Mouse (Mus musculus): ENCODE data around the gene Phip. TPM values are rescaled to one million over a fixed set of nuclear protein-coding genes. Genes with fewer than 3 reads are reported as not detected.

Phip gene
- polyA plus RNA-seq, 1 experiment from 2014 or later: 71.1 TPM

- Histone ChIP-seq H3K4me1 (replicated peaks; ENCODE audit: control insufficient read depth, insufficient read depth, low read length) (peaks cover 9% of the 10 kb centered on the region), H3K9me3 (ENCODE audit: control insufficient read depth, low read length) (no peaks in the 10 kb centered on the region), H3K9ac (ENCODE audit: low read length) (peak overlapping the region; percentile 97), H3K4me3 (ENCODE audit: low read depth, low read length) (peak overlapping the region; percentile 90), H3K36me3 (ENCODE audit: control insufficient read depth, insufficient read depth, low read length) (no peaks in the 10 kb centered on the region), H3K27me3 (replicated peaks; ENCODE audit: control insufficient read depth, insufficient read depth, low read length) (no peaks in the 10 kb centered on the region), H3K27ac (ENCODE audit: low read depth) (peak overlapping the region; percentile 96), H3K4me2 (ENCODE audit: low read length) (peak overlapping the region; percentile 80)
- no peak for DNase-seq (ENCODE audit: low spot score)
- under 1% methylated on average over 35 of the region's 61 CpGs for WGBS
- peak; percentile 70 for ATAC-seq (replicated peaks; ENCODE audit: low FRiP score, low TSS enrichment, low read depth)
Measured at GRCm38 (mm10) chr9:82974962-82975341, 364 bp downstream of the Phip start.

GRCm38 (mm10) chr9:82974187-82974861, 992 bp downstream of the Phip start:
- peak overlapping the region; percentile 90 for H3K4me3 ChIP-seq (ENCODE audit: low read depth, low read length)
- H3K9ac ChIP-seq (ENCODE audit: low read length): peak overlapping the region; percentile 97
- under 1% methylated on average over 63 of the region's 75 CpGs for WGBS
- peak overlapping the region; percentile 96 for H3K27ac ChIP-seq (ENCODE audit: low read depth)
- no peaks in the 10 kb centered on the region for H3K36me3 ChIP-seq (ENCODE audit: control insufficient read depth, insufficient read depth, low read length)
- DNase-seq (ENCODE audit: low spot score) (peak; percentile 94), ATAC-seq (replicated peaks; ENCODE audit: low FRiP score, low TSS enrichment, low read depth) (peak; percentile 83)
- peak overlapping the region; percentile 80 for H3K4me2 ChIP-seq (ENCODE audit: low read length)
- H3K27me3 ChIP-seq (replicated peaks; ENCODE audit: control insufficient read depth, insufficient read depth, low read length): no peaks in the 10 kb centered on the region
- H3K9me3 ChIP-seq (ENCODE audit: control insufficient read depth, low read length): no peaks in the 10 kb centered on the region
- peaks cover 9% of the 10 kb centered on the region for H3K4me1 ChIP-seq (replicated peaks; ENCODE audit: control insufficient read depth, insufficient read depth, low read length)

GRCm38 (mm10) chr9:82973321-82973892, 1.9 kb downstream of the Phip start:
- H3K27ac ChIP-seq (ENCODE audit: low read depth): peak overlapping the region; percentile 96
- H3K4me2 ChIP-seq (ENCODE audit: low read length): peak overlapping the region; percentile 80
- no peaks in the 10 kb centered on the region for H3K36me3 ChIP-seq (ENCODE audit: control insufficient read depth, insufficient read depth, low read length)
- H3K27me3 ChIP-seq (replicated peaks; ENCODE audit: control insufficient read depth, insufficient read depth, low read length): no peaks in the 10 kb centered on the region
- H3K9ac ChIP-seq (ENCODE audit: low read length): peak overlapping the region; percentile 97
- DNase-seq (ENCODE audit: low spot score): peak; percentile 53
- WGBS: 11% methylated on average over 8 of the region's 8 CpGs
- ATAC-seq (replicated peaks; ENCODE audit: low FRiP score, low TSS enrichment, low read depth): no peak
- no peaks in the 10 kb centered on the region for H3K9me3 ChIP-seq (ENCODE audit: control insufficient read depth, low read length)
- H3K4me1 ChIP-seq (replicated peaks; ENCODE audit: control insufficient read depth, insufficient read depth, low read length): peaks cover 9% of the 10 kb centered on the region
- H3K4me3 ChIP-seq (ENCODE audit: low read depth, low read length): peak overlapping the region; percentile 90

GRCm38 (mm10) chr9:82971433-82971832, 3.9 kb downstream of the Phip start:
- WGBS: 59% methylated on average over 1 of the region's 1 CpGs
- peaks cover 6% of the 10 kb centered on the region for H3K4me1 ChIP-seq (replicated peaks; ENCODE audit: control insufficient read depth, insufficient read depth, low read length)
- no peak overlapping the region for H3K9ac ChIP-seq (ENCODE audit: low read length)
- DNase-seq (ENCODE audit: low spot score) (no peak), ATAC-seq (replicated peaks; ENCODE audit: low FRiP score, low TSS enrichment, low read depth) (no peak)
- no peaks in the 10 kb centered on the region for H3K36me3 ChIP-seq (ENCODE audit: control insufficient read depth, insufficient read depth, low read length)
- no peak overlapping the region for H3K4me2 ChIP-seq (ENCODE audit: low read length)
- no peaks in the 10 kb centered on the region for H3K9me3 ChIP-seq (ENCODE audit: control insufficient read depth, low read length)
- no peak overlapping the region for H3K27ac ChIP-seq (ENCODE audit: low read depth)
- no peak overlapping the region for H3K4me3 ChIP-seq (ENCODE audit: low read depth, low read length)
- H3K27me3 ChIP-seq (replicated peaks; ENCODE audit: control insufficient read depth, insufficient read depth, low read length): no peaks in the 10 kb centered on the region

GRCm38 (mm10) chr9:82967076-82967621, 8.2 kb downstream of the Phip start:
- Histone ChIP-seq H3K4me3 (ENCODE audit: low read depth, low read length) (no peak overlapping the region), H3K27me3 (replicated peaks; ENCODE audit: control insufficient read depth, insufficient read depth, low read length) (no peaks in the 10 kb centered on the region), H3K27ac (ENCODE audit: low read depth) (no peak overlapping the region), H3K36me3 (ENCODE audit: control insufficient read depth, insufficient read depth, low read length) (peaks cover 18% of the 10 kb centered on the region), H3K4me2 (ENCODE audit: low read length) (no peak overlapping the region), H3K9ac (ENCODE audit: low read length) (no peak overlapping the region), H3K9me3 (ENCODE audit: control insufficient read depth, low read length) (no peaks in the 10 kb centered on the region), H3K4me1 (replicated peaks; ENCODE audit: control insufficient read depth, insufficient read depth, low read length) (0 out of 2 replicates have a peak, but pooled peaks cover 2% of the 10 kb centered on the region)
- DNase-seq (ENCODE audit: low spot score) (no peak), ATAC-seq (replicated peaks; ENCODE audit: low FRiP score, low TSS enrichment, low read depth) (no peak)
- 79% methylated on average over 8 of the region's 8 CpGs for WGBS

- WGBS: 90% methylated on average over 4 of the region's 4 CpGs
- Histone ChIP-seq H3K9me3 (ENCODE audit: control insufficient read depth, low read length) (no peaks in the 10 kb centered on the region), H3K27ac (ENCODE audit: low read depth) (no peak overlapping the region), H3K4me3 (ENCODE audit: low read depth, low read length) (no peak overlapping the region), H3K36me3 (ENCODE audit: control insufficient read depth, insufficient read depth, low read length) (peaks cover 29% of the 10 kb centered on the region), H3K9ac (ENCODE audit: low read length) (no peak overlapping the region), H3K4me2 (ENCODE audit: low read length) (no peak overlapping the region), H3K27me3 (replicated peaks; ENCODE audit: control insufficient read depth, insufficient read depth, low read length) (no peaks in the 10 kb centered on the region), H3K4me1 (replicated peaks; ENCODE audit: control insufficient read depth, insufficient read depth, low read length) (no peaks in the 10 kb centered on the region)
- no peak for DNase-seq (ENCODE audit: low spot score)
- ATAC-seq (replicated peaks; ENCODE audit: low FRiP score, low TSS enrichment, low read depth): no peak
Measured at GRCm38 (mm10) chr9:82963981-82964380, 11.3 kb downstream of the Phip start.

GRCm38 (mm10) chr9:82961352-82961751, 14.0 kb downstream of the Phip start:
- Histone ChIP-seq H3K36me3 (ENCODE audit: control insufficient read depth, insufficient read depth, low read length) (peaks cover 55% of the 10 kb centered on the region), H3K4me3 (ENCODE audit: low read depth, low read length) (no peak overlapping the region), H3K4me2 (ENCODE audit: low read length) (no peak overlapping the region), H3K27ac (ENCODE audit: low read depth) (no peak overlapping the region), H3K9ac (ENCODE audit: low read length) (no peak overlapping the region), H3K9me3 (ENCODE audit: control insufficient read depth, low read length) (no peaks in the 10 kb centered on the region), H3K27me3 (replicated peaks; ENCODE audit: control insufficient read depth, insufficient read depth, low read length) (no peaks in the 10 kb centered on the region), H3K4me1 (replicated peaks; ENCODE audit: control insufficient read depth, insufficient read depth, low read length) (no peaks in the 10 kb centered on the region)
- no peak for ATAC-seq (replicated peaks; ENCODE audit: low FRiP score, low TSS enrichment, low read depth)
- 69% methylated on average over 2 of the region's 2 CpGs for WGBS
- DNase-seq (ENCODE audit: low spot score): no peak

GRCm38 (mm10) chr9:82955267-82955666, 20.0 kb downstream of the Phip start:
- Histone ChIP-seq H3K4me2 (ENCODE audit: low read length) (no peak overlapping the region), H3K9ac (ENCODE audit: low read length) (no peak overlapping the region), H3K27ac (ENCODE audit: low read depth) (no peak overlapping the region), H3K36me3 (ENCODE audit: control insufficient read depth, insufficient read depth, low read length) (peaks cover 63% of the 10 kb centered on the region), H3K4me1 (replicated peaks; ENCODE audit: control insufficient read depth, insufficient read depth, low read length) (no peaks in the 10 kb centered on the region), H3K9me3 (ENCODE audit: control insufficient read depth, low read length) (no peaks in the 10 kb centered on the region), H3K27me3 (replicated peaks; ENCODE audit: control insufficient read depth, insufficient read depth, low read length) (no peaks in the 10 kb centered on the region), H3K4me3 (ENCODE audit: low read depth, low read length) (no peak overlapping the region)
- ATAC-seq (replicated peaks; ENCODE audit: low FRiP score, low TSS enrichment, low read depth) (no peak), DNase-seq (ENCODE audit: low spot score) (no peak)
- 69% methylated on average over 4 of the region's 4 CpGs for WGBS

- no peak overlapping the region for H3K4me3 ChIP-seq (ENCODE audit: low read depth, low read length)
- no peaks in the 10 kb centered on the region for H3K9me3 ChIP-seq (ENCODE audit: control insufficient read depth, low read length)
- H3K27me3 ChIP-seq (replicated peaks; ENCODE audit: control insufficient read depth, insufficient read depth, low read length): no peaks in the 10 kb centered on the region
- ATAC-seq (replicated peaks; ENCODE audit: low FRiP score, low TSS enrichment, low read depth) (no peak), DNase-seq (ENCODE audit: low spot score) (no peak)
- H3K36me3 ChIP-seq (ENCODE audit: control insufficient read depth, insufficient read depth, low read length): peaks cover 50% of the 10 kb centered on the region
- H3K9ac ChIP-seq (ENCODE audit: low read length): no peak overlapping the region
- H3K27ac ChIP-seq (ENCODE audit: low read depth): no peak overlapping the region
- no peak overlapping the region for H3K4me2 ChIP-seq (ENCODE audit: low read length)
- no peaks in the 10 kb centered on the region for H3K4me1 ChIP-seq (replicated peaks; ENCODE audit: control insufficient read depth, insufficient read depth, low read length)
Measured at GRCm38 (mm10) chr9:82952330-82952729, 23.0 kb downstream of the Phip start.
